Mouse (Mus musculus) gastrocnemius, postnatal 4 days (tissue): ENCODE measurements around the gene Irx5. TPM values are rescaled to one million over a fixed set of nuclear protein-coding genes. Genes with fewer than 3 reads are reported as not detected.
A peak's percentile ranks its signal among the peaks of the same experiment; 100 is the strongest.

Source experiments
- DNase-seq, 2 experiments: peaks; one replicate each; pipeline ENCODE4 v3.0.0; 2021 to 2022; ENCODE audit warnings: low spot score in 2 of 2, mixed read lengths in 2 of 2
- total RNA-seq, 2 experiments: library from RNA; stranded (reverse); gene quantifications; 2 replicates each; pipeline ENCODE4 v1.2.3; 2021

The Irx5 gene
- total RNA-seq, 2 experiments from 2014 or later: 0.49 to 1.0 TPM

DNA sequence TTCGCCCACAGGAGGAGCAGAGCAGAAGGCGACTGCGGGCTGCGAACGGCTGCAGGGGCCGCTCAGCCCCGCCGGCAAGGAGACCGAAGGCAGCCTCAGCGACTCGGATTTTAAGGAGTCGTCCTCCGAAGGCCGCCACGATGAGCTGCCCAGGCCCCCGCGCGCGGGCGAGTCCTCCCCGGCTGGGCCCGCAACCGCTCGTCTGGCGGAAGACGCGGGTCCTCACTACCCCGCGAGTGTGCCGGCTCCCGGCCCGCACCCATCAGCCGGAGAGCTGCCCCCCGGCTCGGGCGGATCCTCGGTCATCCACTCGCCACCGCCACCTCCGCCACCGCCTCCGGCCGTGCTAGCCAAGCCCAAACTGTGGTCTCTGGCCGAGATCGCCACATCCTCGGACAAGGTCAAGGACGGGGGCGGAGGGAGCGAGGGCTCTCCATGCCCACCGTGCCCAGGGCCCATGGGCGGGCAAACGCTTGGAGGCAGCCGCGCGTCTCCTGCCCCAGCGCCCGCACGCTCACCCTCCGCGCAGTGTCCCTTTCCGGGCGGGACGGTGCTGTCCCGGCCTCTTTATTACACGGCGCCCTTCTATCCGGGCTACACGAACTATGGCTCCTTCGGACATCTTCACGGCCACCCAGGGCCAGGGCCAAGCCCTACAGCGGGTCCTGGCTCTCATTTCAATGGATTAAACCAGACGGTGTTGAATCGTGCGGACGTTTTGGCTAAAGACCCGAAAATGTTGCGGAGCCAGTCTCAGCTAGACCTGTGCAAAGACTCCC, 2.8 kb downstream of the Irx5 start:
- peak in 1 of 2 experiments; percentile 28 for DNase-seq

DNA sequence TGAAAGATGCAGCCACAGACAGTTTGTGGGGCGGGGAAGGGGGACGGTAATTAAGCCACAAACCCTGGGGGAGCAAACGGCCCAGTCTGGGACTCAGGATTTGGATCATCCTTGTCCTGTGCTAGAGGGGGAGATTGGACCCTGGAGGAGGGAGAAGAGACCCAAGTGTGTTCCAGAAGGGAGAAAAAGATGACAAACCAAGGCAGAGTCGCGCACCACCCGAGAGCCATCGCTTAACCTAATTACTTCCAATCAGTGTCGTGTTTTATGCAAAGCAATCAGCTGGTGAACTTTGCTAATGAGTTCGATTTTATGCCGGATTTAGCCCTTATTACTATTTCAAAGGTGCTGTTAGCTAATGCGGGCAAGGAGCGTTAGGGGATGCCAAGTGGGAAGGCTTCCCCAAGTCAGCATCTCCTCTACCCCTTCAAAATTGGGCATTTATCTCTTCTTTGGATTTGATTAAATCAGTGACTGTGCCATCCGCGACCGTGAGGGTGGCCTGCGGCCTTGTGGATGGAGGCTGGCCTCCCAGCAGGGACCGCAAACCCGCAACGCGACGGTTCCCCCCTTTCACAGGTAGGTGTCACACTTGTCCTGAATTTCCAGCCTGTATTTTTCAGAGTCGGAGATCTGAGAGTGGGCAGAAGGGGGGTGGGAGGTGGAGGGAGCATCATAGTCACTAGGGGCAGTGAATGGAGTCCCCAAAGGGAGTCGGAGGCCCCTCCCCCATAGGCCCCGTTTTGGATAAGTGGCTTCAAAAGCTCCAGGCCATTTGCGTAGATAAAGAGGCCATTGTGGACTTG, 4.3 kb downstream of the Irx5 start:
- peak in 1 of 2 experiments; percentile 42 for DNase-seq

DNA sequence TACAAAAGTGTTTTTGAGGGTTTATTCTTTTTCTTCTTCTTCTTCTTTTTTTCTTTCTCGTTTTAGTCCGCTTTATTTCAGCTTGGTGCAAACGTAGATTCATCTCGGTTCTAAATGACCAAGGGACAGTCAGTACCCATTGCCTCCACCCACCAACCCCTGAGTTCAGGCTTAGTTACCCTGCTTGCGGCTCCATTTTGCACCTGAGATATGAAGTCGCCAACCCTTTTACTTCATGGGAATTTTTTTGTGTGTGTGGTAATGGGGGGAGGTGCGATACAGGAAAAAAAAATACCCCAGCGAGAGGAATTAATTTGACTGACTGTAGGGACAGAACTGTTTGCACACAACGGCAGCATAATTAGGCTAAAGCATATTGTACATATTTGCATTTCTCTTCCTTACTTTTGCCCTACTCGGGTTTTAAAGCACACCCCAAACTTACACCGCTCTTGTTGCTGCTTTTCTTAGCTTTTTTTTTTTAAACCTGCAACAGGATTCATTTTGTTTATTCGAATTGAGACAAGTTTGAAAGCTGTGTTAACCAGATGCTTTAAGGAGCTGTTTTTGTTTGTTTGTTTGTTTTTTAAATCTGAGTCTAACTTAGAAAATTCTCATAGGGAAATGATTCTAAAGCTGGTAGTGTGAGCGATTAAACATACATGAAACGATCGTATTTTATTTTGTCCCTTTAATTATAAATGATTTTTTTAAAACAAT, 5.1 kb downstream of the Irx5 start:
- DNase-seq: peak in 1 of 2 experiments; percentile 5

DNA sequence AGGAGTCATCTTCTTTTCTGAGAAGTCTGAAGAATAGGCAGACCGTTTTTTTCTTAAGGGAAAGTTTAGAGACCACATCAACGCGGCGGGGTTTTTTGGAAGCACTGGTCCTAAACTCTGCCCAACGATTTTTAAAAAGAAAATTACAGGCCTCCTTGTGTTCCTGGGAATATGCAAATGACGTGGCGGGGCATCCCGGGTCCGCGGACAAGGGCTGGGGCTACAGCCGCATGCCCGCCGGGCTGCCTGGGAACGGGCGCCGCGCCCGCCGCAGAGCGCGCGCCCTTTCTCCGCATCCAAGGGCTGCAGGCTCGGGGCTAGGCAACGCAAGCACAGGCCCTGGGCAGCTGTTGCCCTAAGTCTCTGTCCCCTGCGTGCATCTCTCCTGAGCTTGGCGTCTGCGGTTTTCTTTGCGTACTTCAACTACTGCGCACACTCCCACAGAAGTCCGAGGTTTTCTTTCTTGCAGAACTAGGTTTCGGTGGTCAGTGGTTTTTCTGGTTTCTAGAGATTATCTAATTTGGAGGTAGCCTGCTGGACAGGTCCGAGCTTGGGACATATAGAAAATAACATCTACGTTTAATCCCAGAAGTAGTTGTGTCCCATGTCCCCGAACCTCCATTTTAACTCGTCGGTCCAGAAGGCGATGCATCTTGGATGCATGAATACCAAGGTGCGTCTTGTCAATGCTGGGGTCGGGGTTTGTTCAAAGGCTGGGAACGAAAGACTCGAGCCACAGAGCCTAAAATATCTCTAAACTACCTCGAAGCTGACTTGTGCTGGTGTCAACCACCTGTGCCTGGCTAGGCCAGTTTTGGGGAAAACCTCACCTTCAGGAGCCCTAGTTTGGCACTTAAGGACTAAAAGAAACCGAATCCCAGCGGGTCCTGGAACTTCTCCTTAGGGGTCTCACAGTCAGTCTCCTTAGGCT, 6.1 kb downstream of the Irx5 start:
- DNase-seq: peak in 1 of 2 experiments; percentile 14

DNA sequence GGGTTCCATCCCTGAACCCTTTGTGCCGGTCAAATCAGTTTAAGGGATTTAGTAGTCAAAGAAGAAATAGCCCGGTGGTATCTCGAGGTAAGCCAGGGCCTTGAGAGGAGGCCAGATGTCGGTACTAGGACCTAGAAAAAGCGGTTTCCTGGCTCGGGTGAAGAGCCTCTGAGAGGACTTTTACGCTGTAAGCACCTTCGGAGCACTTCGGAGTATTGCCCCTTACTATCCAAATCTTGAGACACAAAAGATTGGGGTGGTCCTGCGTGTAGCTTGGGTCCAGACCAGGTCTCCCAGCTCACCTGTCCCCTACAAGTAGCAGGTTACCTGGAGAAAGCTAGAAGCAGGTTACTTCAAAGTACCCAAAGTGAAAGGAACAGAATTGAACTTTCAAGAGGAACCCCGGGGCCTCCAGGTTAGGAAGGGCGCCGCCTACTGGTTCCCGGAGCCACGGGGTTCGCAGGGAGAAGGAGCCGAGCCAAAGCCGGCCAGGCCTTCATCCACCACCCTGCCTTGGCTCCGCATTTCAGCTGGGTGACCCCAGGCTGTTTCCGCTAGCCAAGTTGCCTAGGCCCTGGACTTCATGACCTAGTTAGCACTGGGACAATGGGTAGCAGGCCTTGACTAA, 6.8 kb downstream of the Irx5 start:
- peak; percentile 10 to 45 for DNase-seq

DNA sequence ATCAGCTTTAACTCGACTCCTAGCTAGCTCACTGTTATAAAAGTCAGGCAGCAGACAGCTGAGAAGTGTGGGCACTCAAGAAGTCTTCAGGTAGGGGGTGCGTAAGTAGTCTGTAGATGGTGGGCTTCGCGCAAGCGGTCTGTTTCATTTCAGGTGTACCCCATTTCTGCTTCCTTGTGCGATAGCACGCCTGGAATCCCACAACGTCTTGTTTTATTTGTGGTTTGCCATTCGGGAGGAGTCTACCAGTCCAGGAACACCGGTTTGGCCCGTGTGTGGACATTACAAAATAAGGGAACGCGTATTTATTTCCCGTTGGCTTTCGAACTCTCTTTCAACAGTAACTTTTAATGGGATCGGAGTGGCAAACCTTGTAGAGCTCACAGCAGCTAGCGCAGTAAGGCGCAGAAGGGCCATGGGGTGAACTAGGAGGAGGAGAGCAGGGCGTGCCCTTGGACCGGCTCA, 7.4 kb downstream of the Irx5 start:
- DNase-seq: peak in 1 of 2 experiments; percentile 11

DNA sequence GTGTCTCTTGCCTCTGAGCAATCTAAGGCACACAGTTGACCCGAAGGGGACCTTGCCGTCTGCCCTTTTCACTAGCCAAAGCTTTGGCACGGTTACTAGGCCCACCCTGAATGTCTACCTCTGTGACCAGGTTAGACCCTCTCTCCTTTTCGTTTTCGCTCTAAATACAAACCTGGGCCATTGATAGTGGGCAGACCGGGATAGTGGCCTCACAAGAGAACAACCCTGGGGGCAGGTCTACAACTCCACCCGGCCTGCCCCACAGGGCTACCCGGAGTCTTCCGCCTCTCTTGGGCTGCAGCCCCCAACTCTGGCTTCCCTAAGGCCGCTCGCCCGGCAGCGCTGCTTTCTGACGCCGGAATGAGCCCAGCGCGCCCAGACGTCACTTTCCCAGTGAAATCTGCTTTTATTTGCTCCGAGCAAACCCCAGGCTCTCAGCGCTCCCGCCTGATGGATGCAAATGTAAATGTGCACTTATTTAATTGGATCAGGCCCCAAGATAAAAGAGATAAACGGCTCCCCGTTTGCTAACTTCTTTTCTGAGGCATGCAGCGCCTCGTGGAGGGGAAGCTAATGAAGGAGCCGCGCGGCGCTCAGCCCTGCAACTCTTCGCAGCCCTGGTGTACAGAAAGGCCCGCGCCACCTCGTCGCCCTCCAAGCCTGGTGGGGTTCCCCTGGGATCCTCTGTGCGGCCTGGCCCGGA, 8.0 kb downstream of the Irx5 start:
- DNase-seq: peak; percentile 16 to 24

DNA sequence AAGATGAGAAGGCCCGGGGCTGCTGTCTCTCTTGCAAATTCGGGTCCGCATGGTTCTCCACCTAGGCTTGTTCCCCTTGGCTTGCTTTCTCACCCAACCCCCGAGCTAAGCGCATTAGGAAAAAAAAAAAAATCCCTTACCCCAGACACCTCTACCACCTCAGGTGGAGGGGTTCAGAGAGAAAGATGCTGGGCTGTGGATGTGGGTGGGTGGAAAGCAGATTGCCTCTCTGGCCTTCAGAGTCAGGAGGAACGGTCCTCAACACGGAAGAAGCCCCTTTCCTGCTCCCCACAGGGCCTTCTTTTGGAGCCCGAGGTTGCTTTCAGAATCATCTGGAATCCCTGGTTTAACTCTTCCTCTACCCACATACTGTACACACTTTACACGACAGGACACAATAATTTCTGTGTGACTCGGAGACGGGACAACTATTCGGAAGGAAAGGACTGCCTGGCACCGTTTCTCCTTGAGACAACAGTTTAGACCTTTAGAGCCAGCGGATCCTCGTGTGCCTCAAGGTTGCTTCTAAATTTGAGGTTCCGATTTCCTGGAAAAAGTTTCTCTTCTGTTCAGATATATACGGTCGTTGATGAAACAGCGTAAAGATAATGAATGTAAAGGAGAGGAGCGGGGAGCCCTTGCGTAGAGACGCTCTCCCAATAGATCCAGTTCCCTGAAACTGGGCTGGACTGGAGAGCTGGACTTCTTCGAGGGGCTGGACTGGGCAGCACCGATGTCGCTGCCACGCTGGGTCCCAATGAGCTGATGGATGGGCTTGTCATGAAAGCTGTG, 8.7 kb downstream of the Irx5 start:
- DNase-seq: no peak

DNA sequence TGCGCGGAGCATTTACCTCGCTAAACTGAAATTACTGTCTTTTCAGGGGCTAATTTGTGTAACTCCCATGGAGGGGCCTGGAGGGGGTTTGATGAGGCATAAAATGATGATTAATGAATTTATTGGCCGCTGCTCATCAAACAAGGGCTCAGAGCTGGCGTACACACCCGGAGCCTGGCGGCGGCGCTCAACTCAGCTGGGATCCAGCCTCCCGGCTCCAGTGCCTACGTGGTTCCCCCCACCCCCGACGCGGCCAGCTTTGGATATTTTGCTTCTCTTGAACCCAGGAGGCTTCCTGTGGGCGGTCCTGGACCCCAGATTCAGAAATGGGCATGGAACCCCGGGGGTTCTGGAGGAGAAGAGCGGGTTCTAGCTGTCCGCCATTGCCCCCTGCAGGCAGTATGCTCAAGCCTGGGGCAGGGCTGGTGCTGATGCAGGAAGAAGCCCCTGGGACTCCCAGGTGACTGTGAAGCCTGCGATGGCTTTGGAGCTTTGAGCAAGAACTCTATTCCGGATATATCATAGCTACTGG, 9.4 kb downstream of the Irx5 start:
- no peak for DNase-seq

DNA sequence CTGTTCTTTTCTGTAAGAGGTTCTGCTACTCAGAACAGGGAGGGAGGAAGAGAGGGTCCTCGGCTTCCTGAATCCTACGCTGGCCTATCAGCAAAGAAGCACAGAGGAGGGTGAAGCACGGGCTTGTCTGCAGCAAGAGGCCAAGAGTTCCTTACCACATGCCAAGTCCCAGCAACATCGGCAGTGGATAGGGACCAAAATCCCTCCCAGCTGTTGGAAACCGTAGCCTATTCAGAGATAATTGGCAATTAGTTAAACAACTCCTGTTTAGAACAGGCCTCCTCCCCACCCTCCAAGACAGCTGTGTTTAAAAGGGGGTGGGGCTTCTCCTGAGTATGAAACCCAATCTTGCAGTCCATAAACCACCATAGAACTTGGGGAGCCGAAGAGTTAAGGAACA, 22.1 kb downstream of the Irx5 start:
- DNase-seq: no peak

DNA sequence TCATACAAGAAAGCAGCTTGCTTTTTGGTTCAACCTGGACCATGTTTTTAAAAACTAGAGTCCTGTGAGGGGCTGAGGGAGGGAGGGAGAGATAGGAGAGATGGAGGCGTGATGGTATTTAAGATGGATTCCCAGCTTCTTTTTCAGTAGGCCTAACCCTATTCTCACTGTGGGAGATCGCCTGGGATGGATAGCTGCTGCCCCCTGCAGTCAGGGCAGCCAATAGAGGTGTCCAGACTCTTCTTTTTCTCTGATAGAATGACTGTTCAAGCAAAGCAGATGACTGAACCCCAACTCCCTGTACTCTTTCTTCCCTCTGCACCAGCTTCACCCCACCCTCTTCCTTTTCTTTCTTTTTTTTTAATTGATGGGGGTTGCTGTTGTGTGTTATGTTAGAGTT, 23.1 kb downstream of the Irx5 start:
- DNase-seq: no peak

DNA sequence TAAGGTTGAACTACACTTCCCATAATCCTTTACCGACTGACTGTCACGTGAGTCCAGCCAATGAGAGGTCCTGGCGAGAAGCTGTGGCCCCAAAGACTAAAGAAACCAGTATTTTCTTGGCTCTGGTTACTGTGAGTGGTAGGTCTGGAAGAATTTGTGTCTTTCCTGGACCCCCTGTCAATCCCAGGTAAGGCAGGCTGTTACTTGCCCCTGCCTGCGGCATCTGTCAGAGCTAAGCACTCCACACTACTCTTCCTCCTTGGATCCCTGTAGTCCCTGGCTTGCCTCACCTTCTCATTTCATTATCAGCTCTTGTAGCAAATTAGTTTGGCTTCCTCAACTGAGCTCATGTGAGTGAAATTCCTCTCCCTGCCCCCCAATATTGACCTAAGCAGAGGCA, 30.5 kb downstream of the Irx5 start:
- DNase-seq: no peak

DNA sequence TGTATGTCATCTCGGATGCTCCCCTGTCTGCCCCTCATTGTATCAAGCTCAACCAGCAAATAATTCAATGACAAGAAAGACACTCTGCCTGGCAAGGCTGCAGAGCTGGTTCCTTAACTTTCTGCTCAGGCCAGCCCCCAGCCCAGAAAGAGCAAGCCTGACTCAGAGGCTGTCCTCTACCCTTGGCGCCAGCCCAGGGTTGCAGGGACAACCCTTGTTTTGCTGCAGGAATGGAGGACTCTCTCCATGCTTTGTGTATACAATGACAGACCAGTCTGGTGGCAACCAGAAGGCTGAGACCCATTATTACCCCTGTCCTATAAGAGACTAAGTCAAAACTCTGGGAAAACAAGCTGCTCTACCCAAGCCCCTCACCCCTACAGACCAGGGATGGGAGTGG, 46.8 kb downstream of the Irx5 start:
- no peak for DNase-seq

DNA sequence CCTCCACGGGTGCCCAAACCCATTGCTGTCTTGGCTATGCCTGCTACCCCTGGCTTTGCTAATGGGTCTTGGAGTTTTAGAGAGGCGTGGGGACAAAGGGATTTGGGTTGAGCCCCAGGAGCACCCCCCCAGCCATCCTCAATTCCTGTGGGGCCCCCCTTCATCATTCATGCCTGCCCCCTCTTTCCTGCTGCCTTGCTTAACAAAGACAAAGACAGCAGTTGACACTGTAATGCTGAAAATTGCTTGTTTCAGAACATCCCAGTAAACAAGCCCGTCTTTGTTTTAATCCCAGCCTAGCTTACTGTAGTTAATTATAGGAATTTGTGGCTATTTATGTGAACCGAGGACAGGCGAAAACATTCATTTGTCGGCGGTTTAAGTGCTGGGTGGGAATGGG, 50.7 kb downstream of the Irx5 start:
- DNase-seq: no peak

DNA sequence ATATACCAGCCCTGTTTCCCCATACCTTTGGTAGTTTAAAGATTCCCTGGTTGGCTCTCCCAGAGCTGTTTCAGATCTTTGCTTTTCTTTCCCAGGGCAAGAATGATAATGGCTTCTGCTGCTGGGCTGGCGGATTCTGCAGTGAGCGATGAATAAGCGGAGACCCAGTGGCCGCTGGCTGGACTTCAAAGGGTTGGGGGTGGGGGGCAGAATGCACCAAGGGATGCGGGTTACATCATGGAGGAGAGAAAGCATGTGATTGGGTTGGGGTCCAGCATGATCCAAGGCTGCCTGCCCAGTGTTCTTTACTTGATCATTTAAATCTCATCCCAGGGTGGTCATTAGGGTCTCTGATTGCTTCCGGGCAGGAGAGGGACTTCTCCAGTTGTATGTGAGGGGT, 56.2 kb downstream of the Irx5 start:
- no peak for DNase-seq

DNA sequence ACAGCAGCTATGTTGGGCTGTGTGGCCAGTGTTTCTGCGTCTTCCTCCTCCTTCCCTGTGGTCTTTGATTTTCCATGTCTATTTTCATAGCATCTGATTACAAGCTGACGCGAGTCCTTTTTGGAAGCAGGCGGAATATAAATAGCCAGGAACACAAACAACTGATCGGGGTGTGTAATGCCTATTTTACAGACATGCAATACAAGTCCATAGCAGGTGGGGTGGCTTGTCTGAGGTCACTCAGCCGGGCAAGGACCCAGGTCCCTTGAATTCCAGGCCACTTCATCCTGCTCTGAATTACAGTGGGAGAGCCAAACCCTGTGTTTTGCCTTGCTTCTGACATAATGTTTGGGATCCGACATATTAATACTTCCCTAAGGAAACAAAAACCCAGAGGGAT, 63.2 kb downstream of the Irx5 start:
- DNase-seq: no peak
